9 mouse cellular contexts compared by ENCODE assay signal in the genomic region with DNA sequence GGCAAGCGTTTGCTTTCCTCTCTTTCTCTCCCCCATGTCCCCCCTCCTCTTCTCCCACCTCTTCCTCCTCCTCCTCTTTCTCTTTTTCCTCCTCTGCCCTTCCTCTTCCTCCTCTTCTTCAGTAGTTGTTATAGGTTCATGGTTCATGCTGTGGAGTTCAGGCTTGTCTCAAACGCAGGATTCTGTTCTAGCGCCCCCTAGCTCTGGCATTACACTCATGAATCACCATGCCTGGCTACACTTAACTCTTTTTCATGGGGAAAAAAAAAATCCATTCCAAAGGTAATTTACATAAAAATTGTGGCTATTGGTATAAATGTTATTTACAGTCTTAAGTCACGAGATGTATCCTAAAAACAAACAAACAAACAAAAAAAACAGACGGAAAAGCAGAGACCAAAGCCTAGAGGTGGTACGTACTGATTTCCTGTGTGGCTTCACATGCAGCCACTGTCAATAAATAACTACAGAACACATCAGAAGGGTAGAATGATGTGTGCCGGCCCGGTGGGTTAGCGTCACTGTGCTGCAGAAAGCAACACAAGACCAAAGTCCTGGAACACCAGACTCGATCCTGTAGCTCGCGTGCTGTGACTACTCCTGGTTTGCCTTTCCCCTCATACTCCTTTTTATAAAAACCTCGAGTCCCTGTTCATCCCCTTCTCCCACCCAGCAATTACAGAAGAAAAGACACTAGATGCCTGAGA. TPM values are rescaled to one million over a fixed set of nuclear protein-coding genes. Genes with fewer than 3 reads are reported as not detected.
A peak's percentile ranks its signal among the peaks of the same experiment; 100 is the strongest.
DNase-seq lines count a peak whose midpoint lies in the region; ATAC-seq and TF ChIP-seq lines count a peak whose summit lies in the region.
"Had no signal": no experiment of that assay in that cellular context is flagged by ENCODE, and none has a peak within 500 bp of the region (broad histone marks: within the 10 kb centered on the region; RNA-seq: fewer than 3 reads in every experiment).

No protein-coding gene starts in this region.

- no peak overlapping the region for H3K4me2 ChIP-seq in liver, postnatal 0 days (ENCODE audit: low read depth, low read length)
- H3K4me2 ChIP-seq: liver, embryonic 15.5 days had no signal

- intact Hi-C loops in left cerebral cortex, adult 2 months (cut with DNase I): no loop called here

- H3K27ac ChIP-seq in left cerebral cortex, adult 2 months: no peak overlapping the region
- H3K27ac ChIP-seq in embryonic fibroblast, embryonic 13.5 days (ENCODE audit: insufficient read depth, low read length): no peak overlapping the region
- H3K27ac ChIP-seq in liver, postnatal 0 days (ENCODE audit: low read depth): peak overlapping the region; percentile 22; the same call in 1 of the 2 replicates
- H3K27ac ChIP-seq: liver, embryonic 15.5 days had no signal

- no peak overlapping the region for H3K4me3 ChIP-seq in left cerebral cortex, adult 2 months
- H3K4me3 ChIP-seq in G1E (ENCODE audit: low read depth, low read length): no peak overlapping the region
- H3K4me3 ChIP-seq in embryonic fibroblast, embryonic 13.5 days (ENCODE audit: insufficient read depth, low read length): no peak overlapping the region
- no peak overlapping the region for H3K4me3 ChIP-seq in liver, postnatal 0 days (ENCODE audit: low read depth, low read length)
- H3K4me3 ChIP-seq: liver, embryonic 15.5 days had no signal

- H3K9ac ChIP-seq in liver, postnatal 0 days (replicated peaks): no peak overlapping the region
- H3K9ac ChIP-seq: liver, embryonic 15.5 days had no signal

- no peaks in the 10 kb centered on the region for H3K9me3 ChIP-seq in G1E (replicated peaks)
- no peaks in the 10 kb centered on the region for H3K9me3 ChIP-seq in liver, postnatal 0 days (ENCODE audit: low read length)
- H3K9me3 ChIP-seq: liver, embryonic 15.5 days had no signal

- TF ChIP-seq EP300 in liver, postnatal 0 days (IDR thresholded peaks at IDR 0.05; ENCODE audit: low read depth): no peak; the same call in 1 of the 2 replicates

- peak; percentile 65 to 69 for DNase-seq in adrenal gland, adult 18-20 months (ENCODE audit: low spot score in 2 of 2)
- no peak for DNase-seq in adrenal gland, adult 8-10 months
- no peak for DNase-seq in left cerebral cortex, adult 2 months (ENCODE audit: extremely low spot score in 1 of 2, low spot score in 2 of 2)
- no peak for DNase-seq in left cerebral cortex, adult 8-10 months (ENCODE audit: low spot score in 2 of 2)
- DNase-seq in G1E (ENCODE audit: low spot score): peak; percentile 25
- DNase-seq in liver, postnatal 0 days: peak; percentile 74
- peak; percentile 83 for DNase-seq in thymus, postnatal 4 days

- no peak for TF ChIP-seq POLR2A in embryonic fibroblast, embryonic 13.5 days (IDR thresholded peaks at IDR 0.05; ENCODE audit: low read depth, low read length)

- H3K36me3 ChIP-seq in G1E (replicated peaks): no peaks in the 10 kb centered on the region
- H3K36me3 ChIP-seq in liver, postnatal 0 days (replicated peaks; ENCODE audit: insufficient read depth, low read length): no peaks in the 10 kb centered on the region
- H3K36me3 ChIP-seq: liver, embryonic 15.5 days had no signal

- H3K4me1 ChIP-seq in G1E (ENCODE audit: insufficient read depth, low read depth, low read length): peaks cover 23% of the 10 kb centered on the region
- H3K4me1 ChIP-seq in embryonic fibroblast, embryonic 13.5 days (ENCODE audit: control insufficient read depth, insufficient read depth, low read length): no peaks in the 10 kb centered on the region
- peaks cover 5% of the 10 kb centered on the region for H3K4me1 ChIP-seq in liver, postnatal 0 days (ENCODE audit: insufficient read depth)

- WGBS in liver, postnatal 0 days (ENCODE audit: insufficient replicate concordance): 35% methylated on average over 13 of the region's 13 CpGs

- H3K27me3 ChIP-seq in G1E (ENCODE audit: insufficient read depth, low read length): peaks cover 26% of the 10 kb centered on the region
- no peaks in the 10 kb centered on the region for H3K27me3 ChIP-seq in liver, postnatal 0 days (ENCODE audit: insufficient read depth, low read length)

- no peak for ATAC-seq in G1E (ENCODE audit: extremely low read depth, insufficient number of reproducible peaks, low FRiP score, poor library complexity, severe bottlenecking)
- ATAC-seq in liver, postnatal 0 days: peak; percentile 68

- TF ChIP-seq CTCF in left cerebral cortex, adult 2 months (IDR thresholded peaks at IDR 0.05): peak; percentile 63
- peak; percentile 21; the same call in 1 of the 2 replicates for TF ChIP-seq CTCF in G1E (IDR thresholded peaks at IDR 0.05; ENCODE audit: low read depth, low read length)
- 0 out of 2 replicates have a peak, but pooled peaks have one; percentile 12 for TF ChIP-seq CTCF in embryonic fibroblast, embryonic 13.5 days (IDR thresholded peaks at IDR 0.05; ENCODE audit: borderline replicate concordance, insufficient read depth, low read length)
- TF ChIP-seq CTCF in liver, postnatal 0 days (IDR thresholded peaks at IDR 0.05; ENCODE audit: low read depth): peak; percentile 79

RNA-seq across cellular contexts. Expression of a gene that starts 3.4 kb away (rescaled TPM):
- 10 to 100 TPM; 26.4 to 36.8 TPM for total RNA-seq in adrenal gland, adult 18-20 months (2021)
- 10 to 100 TPM; 40.6 to 46.6 (median 42.1) TPM for total RNA-seq in adrenal gland, adult 8-10 months (2022)
- total RNA-seq in left cerebral cortex, adult 2 months (2021): 10 to 100 TPM; 22.6 to 26.1 TPM
- 10 to 100 TPM; 29.1 to 37.1 (median 31.8) TPM for total RNA-seq in left cerebral cortex, adult 8-10 months (2022)
- total RNA-seq in G1E (2014; fragmentation: Nextera tagmentation): 15.2 and 24.9 TPM in 2 replicates
- 52.1 and 86.5 TPM in 2 replicates for total RNA-seq in G1E (2017)
- polyA plus RNA-seq in G1E (2012): 211 and 274 TPM in 2 replicates
- 3.8 and 5.4 TPM in 2 replicates for polyA plus RNA-seq in embryonic fibroblast, embryonic 13.5 days (2011; ENCODE audit: insufficient read length, low read depth, missing spikeins)
- polyA plus RNA-seq in liver, postnatal 0 days (2015; fragmentation: Nextera tagmentation; extraction: Ambion mirVana): 12.9 and 16.5 TPM in 2 replicates

Comparison
In these comparisons a context has a peak if more than half of its experiments do, and no peak if none do; other contexts are left out.
1. DNase-seq: peak in adrenal gland, adult 18-20 months (2 of 2), G1E (single experiment), liver, postnatal 0 days (single experiment) and thymus, postnatal 4 days (single experiment); none in adrenal gland, adult 8-10 months (single experiment), left cerebral cortex, adult 2 months (0 of 2) and left cerebral cortex, adult 8-10 months (0 of 2).
2. CTCF ChIP-seq: peak in every context shown above with its lines; median percentile 79 in liver, postnatal 0 days; 63 in left cerebral cortex, adult 2 months; 21 in G1E; 12 in embryonic fibroblast, embryonic 13.5 days.